Mouse (Mus musculus): ENCODE measurements around the gene Aqp8. TPM values are rescaled to one million over a fixed set of nuclear protein-coding genes. Genes with fewer than 3 reads are reported as not detected.
A peak's percentile ranks its signal among the peaks of the same experiment; 100 is the strongest.

The Aqp8 gene
- polyA plus RNA-seq, 1 experiment from 2014 or later = 12.4 TPM

GRCm38 (mm10) chr7:123449676-123450075, 12.4 kb upstream of the Aqp8 start:
- no peaks in the 10 kb centered on the region for H3K4me1 ChIP-seq (replicated peaks)
- no peak overlapping the region for H3K9ac ChIP-seq
- no peaks in the 10 kb centered on the region for H3K9me3 ChIP-seq
- no peak overlapping the region for H3K27ac ChIP-seq
- no peak for ATAC-seq
- no peaks in the 10 kb centered on the region for H3K36me3 ChIP-seq
- WGBS = 72% methylated on average over 10 of the region's 10 CpGs
- H3K27me3 ChIP-seq (replicated peaks) = no peaks in the 10 kb centered on the region
- no peak overlapping the region for H3K4me3 ChIP-seq (replicated peaks)
- no peak overlapping the region for H3K4me2 ChIP-seq (replicated peaks)

- no peak overlapping the region for H3K4me3 ChIP-seq (replicated peaks)
- H3K9ac ChIP-seq = no peak overlapping the region
- ATAC-seq = no peak
- H3K27ac ChIP-seq = no peak overlapping the region
- no peaks in the 10 kb centered on the region for H3K4me1 ChIP-seq (replicated peaks)
- 88% methylated on average over 2 of the region's 2 CpGs for WGBS
- no peak overlapping the region for H3K4me2 ChIP-seq (replicated peaks)
- H3K9me3 ChIP-seq = no peaks in the 10 kb centered on the region
- no peaks in the 10 kb centered on the region for H3K27me3 ChIP-seq (replicated peaks)
- no peaks in the 10 kb centered on the region for H3K36me3 ChIP-seq
Measured at GRCm38 (mm10) chr7:123450515-123450914, 11.6 kb upstream of the Aqp8 start.

- no peaks in the 10 kb centered on the region for H3K27me3 ChIP-seq (replicated peaks)
- ATAC-seq = no peak
- no peak overlapping the region for H3K4me2 ChIP-seq (replicated peaks)
- H3K9ac ChIP-seq = no peak overlapping the region
- H3K4me3 ChIP-seq (replicated peaks) = no peak overlapping the region
- H3K27ac ChIP-seq = no peak overlapping the region
- 46% methylated on average over 6 of the region's 6 CpGs for WGBS
- no peaks in the 10 kb centered on the region for H3K9me3 ChIP-seq
- no peaks in the 10 kb centered on the region for H3K36me3 ChIP-seq
- no peaks in the 10 kb centered on the region for H3K4me1 ChIP-seq (replicated peaks)
Measured at GRCm38 (mm10) chr7:123452551-123452950, 9.5 kb upstream of the Aqp8 start.

GRCm38 (mm10) chr7:123453066-123453465, 9.0 kb upstream of the Aqp8 start:
- Histone ChIP-seq H3K27ac (no peak overlapping the region), H3K9ac (no peak overlapping the region), H3K4me2 (replicated peaks) (no peak overlapping the region), H3K9me3 (no peaks in the 10 kb centered on the region), H3K27me3 (replicated peaks) (no peaks in the 10 kb centered on the region), H3K4me3 (replicated peaks) (no peak overlapping the region), H3K4me1 (replicated peaks) (no peaks in the 10 kb centered on the region), H3K36me3 (no peaks in the 10 kb centered on the region)
- ATAC-seq = 0 out of 2 replicates have a peak, but pooled peaks have one; percentile 28
- 66% methylated on average over 8 of the region's 8 CpGs for WGBS

GRCm38 (mm10) chr7:123455088-123455487, 7.0 kb upstream of the Aqp8 start:
- H3K4me1 ChIP-seq (replicated peaks) = no peaks in the 10 kb centered on the region
- H3K27me3 ChIP-seq (replicated peaks) = no peaks in the 10 kb centered on the region
- ATAC-seq = no peak
- H3K4me3 ChIP-seq (replicated peaks) = no peak overlapping the region
- H3K27ac ChIP-seq = no peak overlapping the region
- 90% methylated on average over 3 of the region's 3 CpGs for WGBS
- no peaks in the 10 kb centered on the region for H3K9me3 ChIP-seq
- no peaks in the 10 kb centered on the region for H3K36me3 ChIP-seq
- H3K4me2 ChIP-seq (replicated peaks) = no peak overlapping the region
- H3K9ac ChIP-seq = no peak overlapping the region

GRCm38 (mm10) chr7:123458309-123458708, 3.8 kb upstream of the Aqp8 start:
- Histone ChIP-seq H3K36me3 (no peaks in the 10 kb centered on the region), H3K4me1 (replicated peaks) (no peaks in the 10 kb centered on the region; the same call in 1 of the 2 replicates)
- 91% methylated on average over 4 of the region's 4 CpGs for WGBS

GRCm38 (mm10) chr7:123459247-123459646, 2.8 kb upstream of the Aqp8 start:
- no peak for ATAC-seq
- Histone ChIP-seq H3K36me3 (no peaks in the 10 kb centered on the region), H3K27me3 (replicated peaks) (no peaks in the 10 kb centered on the region), H3K4me1 (replicated peaks) (no peaks in the 10 kb centered on the region; the same call in 1 of the 2 replicates), H3K4me2 (replicated peaks) (no peak overlapping the region), H3K27ac (no peak overlapping the region), H3K9me3 (no peaks in the 10 kb centered on the region), H3K9ac (no peak overlapping the region), H3K4me3 (replicated peaks) (no peak overlapping the region)
- 78% methylated on average over 4 of the region's 4 CpGs for WGBS

More at GRCm38 (mm10) chr7:123458309-123458708, 3.8 kb upstream of the Aqp8 start:
- no peak overlapping the region for H3K9ac ChIP-seq
- H3K4me3 ChIP-seq (replicated peaks) = no peak overlapping the region
- H3K4me2 ChIP-seq (replicated peaks) = no peak overlapping the region
- ATAC-seq = no peak
- H3K27ac ChIP-seq = no peak overlapping the region
- H3K27me3 ChIP-seq (replicated peaks) = no peaks in the 10 kb centered on the region
- no peaks in the 10 kb centered on the region for H3K9me3 ChIP-seq

GRCm38 (mm10) chr7:123461316-123461715, 775 bp upstream of the Aqp8 start:
- no peaks in the 10 kb centered on the region for H3K36me3 ChIP-seq
- 89% methylated on average over 4 of the region's 4 CpGs for WGBS
- H3K9ac ChIP-seq = no peak overlapping the region
- ATAC-seq = no peak
- H3K4me3 ChIP-seq (replicated peaks) = no peak overlapping the region
- no peaks in the 10 kb centered on the region for H3K27me3 ChIP-seq (replicated peaks)
- H3K4me2 ChIP-seq (replicated peaks) = no peak overlapping the region
- H3K4me1 ChIP-seq (replicated peaks) = no peaks in the 10 kb centered on the region; the same call in 1 of the 2 replicates
- no peaks in the 10 kb centered on the region for H3K9me3 ChIP-seq
- H3K27ac ChIP-seq = no peak overlapping the region

- no peak overlapping the region for H3K9ac ChIP-seq
- no peak overlapping the region for H3K4me3 ChIP-seq (replicated peaks)
- ATAC-seq = no peak
- H3K9me3 ChIP-seq = no peaks in the 10 kb centered on the region
- H3K27ac ChIP-seq = no peak overlapping the region
- H3K27me3 ChIP-seq (replicated peaks) = no peaks in the 10 kb centered on the region
- H3K4me2 ChIP-seq (replicated peaks) = no peak overlapping the region
- 83% methylated on average over 4 of the region's 4 CpGs for WGBS
- H3K36me3 ChIP-seq = no peaks in the 10 kb centered on the region
- no peaks in the 10 kb centered on the region; the same call in 1 of the 2 replicates for H3K4me1 ChIP-seq (replicated peaks)
Measured at GRCm38 (mm10) chr7:123463569-123463968, 1.5 kb downstream of the Aqp8 start.

- ATAC-seq = 0 out of 2 replicates have a peak, but pooled peaks have one; percentile 37
- H3K36me3 ChIP-seq = no peaks in the 10 kb centered on the region
- no peak overlapping the region for H3K9ac ChIP-seq
- no peak overlapping the region for H3K4me3 ChIP-seq (replicated peaks)
- no peak overlapping the region for H3K4me2 ChIP-seq (replicated peaks)
- no peak overlapping the region for H3K27ac ChIP-seq
- H3K4me1 ChIP-seq (replicated peaks) = no peaks in the 10 kb centered on the region; the same call in 1 of the 2 replicates
- H3K9me3 ChIP-seq = no peaks in the 10 kb centered on the region
- no peaks in the 10 kb centered on the region for H3K27me3 ChIP-seq (replicated peaks)
- WGBS = 34% methylated on average over 6 of the region's 6 CpGs
Measured at GRCm38 (mm10) chr7:123465692-123466387, 3.7 kb downstream of the Aqp8 start.

- Histone ChIP-seq H3K4me3 (replicated peaks) (no peak overlapping the region), H3K36me3 (no peaks in the 10 kb centered on the region), H3K27me3 (replicated peaks) (no peaks in the 10 kb centered on the region), H3K4me2 (replicated peaks) (no peak overlapping the region), H3K27ac (no peak overlapping the region), H3K9me3 (no peaks in the 10 kb centered on the region), H3K4me1 (replicated peaks) (no peaks in the 10 kb centered on the region), H3K9ac (no peak overlapping the region)
- 90% methylated on average over 1 of the region's 1 CpGs for WGBS
- ATAC-seq = no peak
Measured at GRCm38 (mm10) chr7:123467961-123468360, 5.9 kb downstream of the Aqp8 start.

- H3K4me1 ChIP-seq (replicated peaks) = no peaks in the 10 kb centered on the region
- H3K27me3 ChIP-seq (replicated peaks) = no peaks in the 10 kb centered on the region
- ATAC-seq = no peak
- H3K9me3 ChIP-seq = no peaks in the 10 kb centered on the region
- H3K36me3 ChIP-seq = no peaks in the 10 kb centered on the region
- WGBS = 66% methylated on average over 5 of the region's 5 CpGs
- no peak overlapping the region for H3K9ac ChIP-seq
- H3K4me2 ChIP-seq (replicated peaks) = no peak overlapping the region
- no peak overlapping the region for H3K27ac ChIP-seq
- no peak overlapping the region for H3K4me3 ChIP-seq (replicated peaks)
Measured at GRCm38 (mm10) chr7:123487703-123488102, 25.6 kb downstream of the Aqp8 start.
